Mouse (Mus musculus) adipocyte (in vitro differentiated cells): ENCODE measurements around the gene Acot5.
"Not testable (repeated sequence)": the region's sequence is repeated elsewhere in the genome, so short reads cannot be mapped to it uniquely, and the experiment has no call there.

ENCODE experiments used
- DNase-seq: peaks from one replicate; pipeline ENCODE4 v3.0.0-alpha.2; 2016; ENCODE audit warnings: low spot score

Acot5 gene

GRCm38 (mm10) chr12:84062336-84062735 is 6.8 kb upstream of the Acot5 start:
- no peak for DNase-seq

DNA sequence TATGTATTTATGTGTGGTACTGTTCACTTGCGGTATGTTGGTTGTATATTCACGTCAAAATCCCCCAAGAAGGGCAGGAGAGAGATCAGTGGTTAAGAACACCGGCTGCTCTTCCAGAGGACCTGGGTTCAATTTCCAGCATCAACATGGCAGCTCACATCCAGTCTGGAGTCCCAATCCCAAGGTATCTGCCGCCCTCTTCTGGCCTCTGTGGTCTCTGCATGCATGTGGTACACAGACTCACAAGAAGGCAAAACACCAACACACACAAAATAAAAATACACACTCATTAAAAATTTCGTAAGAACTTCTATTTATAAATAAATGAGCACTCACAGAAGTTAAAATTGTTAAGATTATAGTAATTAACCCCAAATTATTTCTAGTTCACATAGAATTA is 5.9 kb upstream of the Acot5 start:
- DNase-seq: peak; percentile 15

DNA sequence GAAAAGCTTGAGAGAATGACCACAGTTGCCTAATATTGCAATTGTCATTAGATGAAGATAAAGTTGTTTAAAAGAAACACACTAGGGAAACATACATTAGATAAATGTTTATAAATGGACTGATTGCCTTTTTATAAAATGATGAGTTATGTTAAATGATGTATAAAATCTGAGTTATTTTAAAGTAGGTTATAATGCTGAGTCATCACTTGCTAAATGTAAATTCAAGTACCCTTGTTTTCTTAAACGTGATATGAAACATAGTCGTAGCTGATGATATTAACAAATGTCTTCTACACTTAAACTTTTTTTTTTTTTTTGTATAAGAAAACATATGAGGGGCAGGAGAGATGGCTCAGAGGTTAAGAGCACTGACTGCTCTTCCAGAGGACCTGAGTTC is 5.3 kb upstream of the Acot5 start:
- no peak for DNase-seq

- no peak for DNase-seq
Observed at GRCm38 (mm10) chr12:84064621-84065020, 4.5 kb upstream of the Acot5 start.

DNA sequence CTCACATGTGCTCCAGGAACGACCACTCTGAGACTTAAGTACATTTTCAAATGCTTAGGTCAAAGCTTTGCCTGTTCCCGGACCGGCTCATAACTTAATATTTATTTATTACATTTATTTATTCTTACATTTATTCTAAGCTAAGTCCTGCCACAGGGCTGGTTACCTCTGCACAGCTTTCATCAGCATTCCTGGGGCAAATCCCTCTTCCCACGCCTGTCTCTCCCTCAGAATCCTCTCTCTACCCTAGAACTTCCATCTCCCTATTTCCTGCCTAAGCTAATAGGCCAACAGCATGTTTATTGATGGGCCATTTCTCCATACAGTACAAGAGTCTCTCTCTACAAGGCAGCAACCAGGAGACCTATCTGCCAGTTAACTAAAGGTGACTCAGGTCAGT is 1.4 kb upstream of the Acot5 start:
- DNase-seq: no peak

- no peak for DNase-seq
Observed at GRCm38 (mm10) chr12:84068296-84068695, 829 bp upstream of the Acot5 start.

- not testable (repeated sequence) for DNase-seq
Observed at GRCm38 (mm10) chr12:84069582-84069981, 457 bp downstream of the Acot5 start.

GRCm38 (mm10) chr12:84071696-84072095 is 2.6 kb downstream of the Acot5 start:
- DNase-seq: no peak

DNA sequence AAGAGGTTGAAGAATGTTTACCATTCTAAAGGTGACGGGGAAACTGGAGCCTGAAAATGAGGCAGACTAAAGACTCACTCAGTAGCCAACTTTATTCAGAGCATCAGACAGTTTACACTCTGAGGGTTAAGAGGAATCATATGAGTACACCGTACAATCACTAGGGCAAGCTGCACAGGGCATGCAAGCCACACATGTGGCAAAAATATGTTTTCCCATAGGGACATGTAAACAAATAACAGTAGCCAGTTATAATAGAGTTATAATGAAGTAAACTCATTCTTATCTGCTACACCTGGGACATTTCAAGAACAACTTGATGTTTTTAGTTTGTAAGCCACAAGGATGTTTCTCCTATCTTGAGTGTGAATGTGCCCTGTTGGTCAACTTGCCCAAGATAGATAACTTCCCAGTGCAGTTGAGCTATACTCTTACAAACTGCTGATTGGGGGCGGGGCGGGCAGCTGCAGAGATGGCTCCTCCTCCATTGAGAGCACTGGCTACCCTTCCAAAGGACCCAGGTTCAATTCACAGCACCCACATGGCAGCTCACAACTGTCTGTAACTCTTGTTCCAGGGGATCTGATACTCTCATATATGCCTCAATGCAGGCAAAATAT is 8.4 kb downstream of the Acot5 start:
- no peak for DNase-seq

- no peak for DNase-seq
Observed at GRCm38 (mm10) chr12:84083842-84084241, 14.7 kb downstream of the Acot5 start.

DNA sequence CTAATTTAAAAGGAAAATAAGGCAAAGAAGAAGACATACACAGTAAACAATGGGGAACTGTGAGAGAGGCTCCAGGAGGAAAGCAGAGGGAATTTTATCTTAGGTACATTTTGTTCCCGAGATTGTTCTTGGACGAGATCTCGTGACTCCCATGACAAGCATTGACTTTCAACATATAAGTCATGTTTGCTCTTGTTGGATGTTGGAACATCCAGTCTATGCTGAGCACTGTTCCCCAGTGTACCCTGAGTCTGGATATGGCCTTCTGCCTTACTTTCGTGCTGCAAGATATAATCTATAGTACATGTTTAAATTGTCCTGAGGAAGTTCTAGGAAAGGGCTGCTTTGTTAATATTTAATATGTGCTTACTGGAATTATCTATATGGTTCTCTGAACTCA is 15.5 kb downstream of the Acot5 start:
- DNase-seq: no peak

DNA sequence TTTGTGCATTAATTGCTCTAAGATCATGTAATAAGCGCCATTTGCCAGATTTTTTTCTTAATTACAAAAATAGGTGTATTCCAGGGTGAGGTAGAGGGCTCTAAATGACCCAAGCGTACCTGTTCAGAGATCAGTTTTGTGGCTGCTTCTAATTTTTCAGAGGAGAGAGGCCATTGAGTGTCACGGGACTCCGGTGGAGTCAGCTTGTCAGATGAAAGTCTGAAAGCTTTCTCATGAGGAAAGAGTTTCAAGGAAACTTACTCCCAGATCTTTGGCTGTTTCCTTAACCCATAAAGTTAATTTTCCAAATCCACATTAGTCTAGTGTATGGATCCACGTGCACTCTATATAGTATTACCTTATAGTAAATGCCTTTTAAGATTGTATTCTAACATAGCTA is 25.5 kb downstream of the Acot5 start:
- DNase-seq: not testable (repeated sequence)

GRCm38 (mm10) chr12:84099605-84100004 is 30.5 kb downstream of the Acot5 start:
- no peak for DNase-seq

DNA sequence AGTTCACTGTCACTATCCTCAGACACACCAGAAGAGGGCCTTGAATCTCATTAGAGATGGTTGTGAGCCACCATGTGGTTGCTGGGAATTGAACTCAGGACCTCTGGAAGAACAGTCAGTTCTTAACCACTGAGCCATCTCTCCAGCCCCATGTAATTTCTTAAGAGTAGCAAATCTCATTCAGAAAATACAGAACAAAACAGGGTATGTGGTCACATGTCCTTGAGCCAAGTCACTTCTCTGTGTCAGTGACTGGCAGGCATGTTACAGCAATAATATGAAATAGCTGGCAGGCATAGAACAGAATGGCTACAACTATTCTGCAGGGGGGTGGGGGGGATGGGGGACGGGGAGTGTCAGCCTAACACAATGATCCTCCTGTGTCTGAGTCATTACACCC is 30.9 kb downstream of the Acot5 start:
- DNase-seq: peak; percentile 18

GRCm38 (mm10) chr12:84100604-84101492 is 31.7 kb downstream of the Acot5 start, which contains the start of gene Acot6:
TSS of gene Acot6 (plus strand) at chr12:84100654.
- DNase-seq: not testable (repeated sequence)

DNA sequence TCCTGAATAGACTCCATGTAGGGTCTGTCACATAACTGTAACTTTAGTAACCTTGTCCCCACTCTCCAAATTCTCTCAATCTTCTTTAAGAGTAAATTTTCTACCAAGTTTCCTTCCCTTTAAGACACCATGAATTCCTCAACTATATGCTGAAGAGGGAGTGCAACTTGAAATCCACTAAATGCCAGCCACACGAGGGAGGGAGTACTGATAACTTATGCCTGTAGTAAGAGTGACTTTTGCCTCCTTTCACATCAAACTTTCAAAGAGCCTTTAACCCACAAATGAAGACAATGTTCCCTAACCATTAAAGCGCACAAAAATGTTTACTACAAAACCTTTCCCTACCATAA is 32.3 kb downstream of the Acot5 start:
- no peak for DNase-seq

- no peak for DNase-seq
Observed at GRCm38 (mm10) chr12:84107012-84107411, 37.9 kb downstream of the Acot5 start.

- no peak for DNase-seq
Observed at GRCm38 (mm10) chr12:84107692-84108091, 38.6 kb downstream of the Acot5 start.

GRCm38 (mm10) chr12:84109924-84110323 is 40.8 kb downstream of the Acot5 start:
- no peak for DNase-seq

DNA sequence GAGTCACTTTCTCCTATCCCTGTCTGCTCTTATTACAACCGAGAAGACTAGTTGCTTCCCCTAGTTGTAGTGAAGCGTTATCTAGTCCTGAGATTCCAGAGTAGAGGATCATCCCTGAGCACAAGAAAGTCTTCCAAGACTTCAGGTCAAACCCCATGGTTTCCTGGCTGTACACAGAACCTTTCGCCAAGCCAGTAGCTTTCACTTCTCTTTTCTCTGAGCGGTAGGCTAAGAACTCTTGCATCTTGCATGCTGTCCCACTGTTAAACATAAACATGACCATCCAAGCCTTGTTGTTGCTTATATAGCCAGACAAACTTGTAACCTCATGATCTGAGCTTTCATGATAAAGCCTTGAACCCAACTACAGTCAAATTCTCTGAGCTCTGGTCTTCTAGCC is 41.7 kb downstream of the Acot5 start:
- DNase-seq: no peak

DNA sequence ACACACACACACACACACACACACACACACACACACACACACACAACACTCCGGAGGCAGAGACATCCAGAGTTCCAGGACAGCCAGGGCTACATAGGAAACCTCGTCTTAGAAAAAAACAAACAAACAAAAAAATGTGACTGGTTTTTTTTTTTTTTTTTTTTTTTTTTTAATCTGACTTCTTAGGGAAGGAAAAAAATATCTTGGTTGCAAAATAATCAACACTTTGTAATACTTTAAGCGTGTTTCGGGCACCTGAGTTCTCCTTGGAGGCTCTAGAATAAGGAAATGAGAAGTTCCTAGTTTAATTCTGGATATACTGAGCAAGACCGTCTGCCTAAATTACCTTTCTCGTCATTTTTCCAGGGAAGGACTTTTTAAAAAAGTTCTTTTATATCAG is 44.6 kb downstream of the Acot5 start:
- no peak for DNase-seq

DNA sequence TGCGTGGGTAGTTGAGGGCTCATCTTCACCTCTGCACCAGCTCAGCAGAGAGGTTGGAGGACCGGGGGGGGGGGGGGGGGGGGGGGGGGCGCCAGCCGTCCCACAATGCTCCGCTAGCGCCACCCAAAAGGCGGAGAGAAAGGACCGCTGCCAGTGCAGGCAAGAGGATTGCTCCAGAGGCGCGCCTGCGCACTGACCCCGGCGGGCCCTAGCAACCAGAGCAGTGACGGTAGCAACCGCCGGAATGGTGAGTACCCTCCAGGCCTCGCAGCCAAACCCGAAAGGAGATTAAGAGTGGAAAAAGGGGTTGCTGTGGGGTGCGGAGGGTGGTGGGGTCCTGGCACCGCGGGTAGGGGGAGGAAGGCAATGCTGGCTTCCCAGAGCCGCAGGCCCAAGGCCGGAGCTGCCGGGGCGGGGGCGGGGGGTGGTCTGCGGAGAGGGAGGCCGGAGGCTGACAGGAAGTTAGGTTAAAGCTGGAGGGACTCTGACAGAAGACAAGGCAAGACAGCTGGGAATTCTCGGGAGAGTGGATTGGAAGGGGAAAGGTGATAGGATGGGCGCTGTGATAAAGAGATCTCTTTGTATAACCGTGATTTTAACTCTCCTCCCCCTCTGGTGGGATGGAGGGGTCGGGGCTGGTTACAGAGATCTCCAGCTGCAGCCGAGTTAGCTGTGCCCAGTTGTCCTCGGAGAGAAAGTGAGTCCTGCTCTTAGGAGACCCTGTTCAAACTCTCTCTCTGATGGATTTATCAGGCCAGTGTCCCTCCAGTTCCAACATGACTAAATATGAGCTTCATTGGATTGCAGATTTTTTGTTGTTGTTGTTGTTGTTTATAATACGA is 45.2 kb downstream of the Acot5 start, which contains the start of gene Dnal1:
Gene Dnal1 (plus strand): TSS at position 214 of the 842 bp plus-strand sequence.
- peak; percentile 94 for DNase-seq

DNA sequence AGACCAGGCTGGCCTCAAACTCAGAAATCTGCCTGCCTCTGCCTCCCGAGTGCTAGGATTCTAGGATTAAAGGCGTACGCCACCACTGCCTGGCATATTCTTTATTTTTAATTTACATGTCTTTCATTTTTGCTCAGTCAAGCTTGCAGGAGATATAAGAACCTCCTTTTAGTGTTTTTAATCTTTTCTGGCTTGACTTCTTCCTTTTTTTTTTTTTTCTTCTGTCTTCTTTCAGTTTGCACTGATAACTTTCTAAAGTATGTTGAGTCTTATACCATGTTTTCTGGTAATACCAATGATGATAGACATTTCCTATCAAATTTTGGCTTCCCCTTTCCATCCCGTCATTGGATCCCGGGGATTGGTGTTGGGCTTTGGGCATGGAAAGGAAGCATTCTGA is 50.5 kb downstream of the Acot5 start:
- no peak for DNase-seq
